Mouse (Mus musculus): ENCODE measurements around the gene Dscaml1. TPM values are rescaled to one million over a fixed set of nuclear protein-coding genes. Genes with fewer than 3 reads are reported as not detected.

The Dscaml1 gene
- total and polyA plus RNA-seq, 3 experiments = not detected

DNA sequence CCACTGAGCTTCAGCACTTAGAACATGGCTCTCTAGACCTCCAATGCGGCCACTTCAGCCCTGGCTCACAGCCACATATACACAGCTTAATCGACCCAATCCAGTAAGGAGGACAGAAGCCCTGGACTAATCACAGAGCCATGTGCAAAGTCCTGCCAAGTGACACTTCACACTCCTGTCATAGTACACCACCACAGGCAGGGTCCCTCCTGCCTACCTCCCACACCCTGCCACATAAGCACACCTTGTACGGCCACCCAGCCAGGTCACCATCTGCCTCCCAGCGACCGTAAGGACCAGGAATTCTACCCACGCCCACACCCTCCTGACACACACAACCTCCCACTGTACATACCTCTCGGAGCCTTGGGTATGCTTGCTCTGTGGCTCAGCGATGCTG is 360.6 kb downstream of the Dscaml1 start:
- Histone ChIP-seq H3K4me1 (ENCODE audit: control insufficient read depth in 1 of 2, insufficient read depth in 2 of 2, low read length in 2 of 2) (peaks cover 8 to 18% of the 10 kb centered on the region in 2 experiments), H3K4me3 (ENCODE audit: control insufficient read depth in 1 of 2, insufficient read depth in 1 of 2, low read depth in 2 of 2, low read length in 2 of 2) (peak overlapping the region; percentile 20 to 31; a peak in 2 of 4 replicates), H3K36me3 (ENCODE audit: control insufficient read depth in 1 of 2, insufficient read depth in 2 of 2, low read length in 2 of 2) (peaks cover 0 to 13% of the 10 kb centered on the region in 2 experiments; a peak in 2 of 4 replicates), H3K79me2 (ENCODE audit: control insufficient read depth, insufficient read depth, low read length, poor library complexity) (no peaks in the 10 kb centered on the region), H3K9ac (ENCODE audit: control insufficient read depth, low read depth, low read length, poor library complexity, severe bottlenecking) (peak overlapping the region; percentile 39), H3K9me3 (replicated peaks; ENCODE audit: insufficient read depth, low read length) (no peaks in the 10 kb centered on the region), H3K27me3 (ENCODE audit: control insufficient read depth in 1 of 2, insufficient read depth in 2 of 2, low read length in 2 of 2) (no peaks in the 10 kb centered on the region), H3K27ac (ENCODE audit: control insufficient read depth, low read depth, low read length) (peak overlapping the region; percentile 61)
- no peak for TF ChIP-seq GATA1 (IDR thresholded peaks at IDR 0.05; ENCODE audit: low read depth, low read length)
- no peak for TF ChIP-seq POLR2AphosphoS5 (IDR thresholded peaks at IDR 0.05; ENCODE audit: borderline replicate concordance, low read depth, low read length)
- TF ChIP-seq NRF1 (IDR thresholded peaks at IDR 0.05; ENCODE audit: insufficient read depth, low read depth, low read length, poor library complexity, severe bottlenecking) = no peak
- no peak for TF ChIP-seq EP300 (IDR thresholded peaks at IDR 0.05; ENCODE audit: low read depth in 1 of 2, low read length in 2 of 2)
- no peak for TF ChIP-seq ZMIZ1 (IDR thresholded peaks at IDR 0.05; ENCODE audit: low read depth, low read length)
- TF ChIP-seq ZKSCAN1 (IDR thresholded peaks at IDR 0.05; ENCODE audit: low read depth, low read length) = no peak
- no peak for TF ChIP-seq ELF1 (IDR thresholded peaks at IDR 0.05; ENCODE audit: low read depth, low read length)
- TF ChIP-seq SIN3A (IDR thresholded peaks at IDR 0.05; ENCODE audit: low read length) = no peak
- no peak for TF ChIP-seq E2F4 (IDR thresholded peaks at IDR 0.05; ENCODE audit: borderline replicate concordance, low read depth, low read length)
- TF ChIP-seq MXI1 (IDR thresholded peaks at IDR 0.05; ENCODE audit: low read depth, low read length) = no peak
- TF ChIP-seq MAFK (IDR thresholded peaks at IDR 0.05; ENCODE audit: borderline replicate concordance, low read depth, low read length) = no peak
- no peak for DNase-seq (ENCODE audit: low read depth, low spot score)

DNA sequence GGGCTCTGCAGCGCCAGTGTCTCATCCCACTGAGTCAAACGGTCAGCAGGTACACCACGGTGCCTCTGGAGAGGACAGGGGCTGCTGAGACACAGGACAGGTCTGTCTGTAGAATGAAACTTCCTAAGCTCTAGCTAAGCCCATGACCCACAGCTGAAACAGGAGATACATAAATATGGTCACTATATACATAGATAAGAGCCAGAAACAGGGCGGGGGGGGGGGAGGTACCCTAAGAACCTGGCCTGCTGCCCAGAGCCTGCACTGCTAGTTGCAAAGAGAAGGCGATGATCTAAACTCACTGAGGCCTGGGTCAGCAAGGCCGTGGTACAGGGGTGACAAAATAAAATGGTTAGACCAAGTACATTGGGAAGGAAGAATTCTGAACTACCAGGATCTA is 361.1 kb downstream of the Dscaml1 start:
- H3K9ac ChIP-seq (ENCODE audit: control insufficient read depth, low read depth, low read length, poor library complexity, severe bottlenecking) = peak overlapping the region; percentile 61

More for the DNA sequence above, 361.1 kb downstream of the Dscaml1 start:
- peak; percentile 80 for DNase-seq (ENCODE audit: low read depth, low spot score)
- Histone ChIP-seq H3K79me2 (ENCODE audit: control insufficient read depth, insufficient read depth, low read length, poor library complexity) (no peaks in the 10 kb centered on the region), H3K36me3 (ENCODE audit: control insufficient read depth in 1 of 2, insufficient read depth in 2 of 2, low read length in 2 of 2) (peaks cover 0 to 13% of the 10 kb centered on the region in 2 experiments; a peak in 2 of 4 replicates), H3K27ac (ENCODE audit: control insufficient read depth, low read depth, low read length) (peak overlapping the region; percentile 84), H3K4me3 (ENCODE audit: control insufficient read depth in 1 of 2, insufficient read depth in 1 of 2, low read depth in 2 of 2, low read length in 2 of 2) (peak overlapping the region; percentile 30 to 37; a peak in 3 of 4 replicates), H3K4me1 (ENCODE audit: control insufficient read depth in 1 of 2, insufficient read depth in 2 of 2, low read length in 2 of 2) (peaks cover 8 to 18% of the 10 kb centered on the region in 2 experiments), H3K9me3 (replicated peaks; ENCODE audit: insufficient read depth, low read length) (no peaks in the 10 kb centered on the region), H3K27me3 (ENCODE audit: control insufficient read depth in 1 of 2, insufficient read depth in 2 of 2, low read length in 2 of 2) (no peaks in the 10 kb centered on the region)
- peak; percentile 49 for TF ChIP-seq GATA1 (IDR thresholded peaks at IDR 0.05; ENCODE audit: low read depth, low read length)
- TF ChIP-seq TAL1 (IDR thresholded peaks at IDR 0.05; ENCODE audit: low read length) = peak; percentile 64
- TF ChIP-seq E2F4 (IDR thresholded peaks at IDR 0.05; ENCODE audit: borderline replicate concordance, low read depth, low read length) = no peak
- TF ChIP-seq ETS1 (IDR thresholded peaks at IDR 0.05; ENCODE audit: low read depth, low read length) = peak; percentile 43; the same call in 1 of the 2 replicates
- TF ChIP-seq MAZ (IDR thresholded peaks at IDR 0.05; ENCODE audit: low read depth, low read length) = peak; percentile 78; the same call in 1 of the 2 replicates
- TF ChIP-seq TCF12 (IDR thresholded peaks at IDR 0.05; ENCODE audit: low read depth, low read length) = peak; percentile 43
- TF ChIP-seq EP300 (IDR thresholded peaks at IDR 0.05; ENCODE audit: low read depth in 1 of 2, low read length in 2 of 2) = peak in 1 of 2 experiments; percentile 53; a peak in 2 of 4 replicates
- no peak for TF ChIP-seq MYB (IDR thresholded peaks at IDR 0.05; ENCODE audit: low read depth, low read length)
